Mouse (Mus musculus) neural tube, embryonic 11.5 days (tissue): ENCODE results near the gene Exoc3l4. TPM values are rescaled to one million over a fixed set of nuclear protein-coding genes. Genes with fewer than 3 reads are reported as not detected.
A peak's percentile ranks its signal among the peaks of the same experiment; 100 is the strongest.

Experiments
- ATAC-seq: fragments of 200-750 bp; cut with Nextera tagmentation; 2 replicates; pipeline ENCODE4 v1.8.0; 2017; ENCODE audit warnings: moderate number of reproducible peaks, mild to moderate bottlenecking, moderate TSS enrichment, moderate library complexity; ENCODE audit not compliant: insufficient read depth, low FRiP score, low TSS enrichment
- DNase-seq: peaks from one replicate; pipeline ENCODE4 v3.0.0-alpha.2; 2015; ENCODE audit warnings: low spot score
- H3K27ac ChIP-seq: fragments of 300-500 bp; sonication (generic); 2 replicates; pipeline ENCODE4 v1.5.1; 2014; ENCODE audit warnings: low read depth, mild to moderate bottlenecking, low read length
- H3K27me3 ChIP-seq: fragments of 300-500 bp; sonication (generic); 2 replicates; pipeline ENCODE4 v1.6.1; 2014; ENCODE audit warnings: mild to moderate bottlenecking, low read length, mixed read lengths; ENCODE audit not compliant: control insufficient read depth, insufficient read depth
- H3K36me3 ChIP-seq: fragments of 300-500 bp; sonication (generic); 2 replicates; pipeline ENCODE4 v1.6.1; 2014; ENCODE audit warnings: mild to moderate bottlenecking, low read length, moderate library complexity, mixed read lengths; ENCODE audit not compliant: control insufficient read depth, insufficient read depth
- H3K4me1 ChIP-seq: fragments of 300-500 bp; sonication (generic); 2 replicates; pipeline ENCODE4 v1.6.1; 2014; ENCODE audit warnings: low read length, mixed read lengths; ENCODE audit not compliant: control insufficient read depth, insufficient read depth
- H3K4me2 ChIP-seq: fragments of 300-500 bp; sonication (generic); 2 replicates; pipeline ENCODE4 v1.6.1; 2014; ENCODE audit warnings: low read depth, mild to moderate bottlenecking, moderate library complexity
- H3K4me3 ChIP-seq: fragments of 300-500 bp; sonication (generic); 2 replicates; pipeline ENCODE4 v1.5.1; 2014; ENCODE audit warnings: low read depth, low read length
- H3K9ac ChIP-seq: fragments of 300-500 bp; sonication (generic); 2 replicates; pipeline ENCODE4 v1.6.1; 2014; ENCODE audit warnings: mild to moderate bottlenecking, low read length
- H3K9me3 ChIP-seq: fragments of 300-500 bp; sonication (generic); 2 replicates; pipeline ENCODE4 v1.6.1; 2016; ENCODE audit warnings: low read length; ENCODE audit not compliant: control insufficient read depth
- WGBS: fragments of 180-500 bp; shearing (Covaris S2); extraction: QIAGEN DNeasy Blood & Tissue Kit; methylation state at CpG from one replicate; pipeline ENCODE4 v1.1.7; 2014; 5-methylcytosine and 5-hydroxymethylcytosine counted together
- polyA plus RNA-seq: library from polyadenylated mRNA; unstranded; fragments of >200 nt; fragmentation: Nextera tagmentation; extraction: Ambion mirVana; gene quantifications from 2 replicates; pipeline ENCODE4 v1.2.1, GENCODE M21; 2014

Exoc3l4 gene
- polyA plus RNA-seq, 1 experiment from 2014 or later = 6.6 TPM

GRCm38 (mm10) chr12:111434745-111435327 is 18.0 kb downstream of the Exoc3l4 start:
- Histone ChIP-seq H3K27ac (0 out of 2 replicates have a peak overlapping the region, but pooled peaks have one; percentile 20), H3K27me3 (peaks cover 33% of the 10 kb centered on the region), H3K36me3 (no peaks in the 10 kb centered on the region), H3K4me3 (no peak overlapping the region), H3K9me3 (no peaks in the 10 kb centered on the region), H3K4me2 (no peak overlapping the region), H3K4me1 (no peaks in the 10 kb centered on the region), H3K9ac (no peak overlapping the region)
- ATAC-seq (no peak), DNase-seq (no peak)
- WGBS = 56% methylated on average over 8 of the region's 8 CpGs

DNA sequence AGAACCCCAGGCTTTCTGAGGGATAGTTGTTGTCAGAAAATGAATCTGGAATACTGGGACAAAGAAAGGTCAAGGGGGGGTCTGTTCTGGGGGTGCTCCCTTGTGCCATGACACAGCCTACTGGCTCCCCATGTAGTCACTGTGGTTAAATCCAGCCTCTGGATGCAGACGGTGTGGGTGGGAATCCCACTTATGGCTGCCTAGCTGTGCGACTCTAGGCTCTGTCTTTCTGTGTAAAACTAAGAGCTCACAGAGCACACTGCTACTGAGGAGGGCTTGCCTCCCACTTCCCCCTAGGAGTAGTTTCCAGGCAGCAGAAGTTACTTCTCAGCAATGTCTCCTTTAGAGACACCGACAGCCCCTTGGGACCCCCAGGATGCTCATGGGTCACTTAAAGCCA is 19.4 kb downstream of the Exoc3l4 start:
- H3K27ac ChIP-seq = no peak overlapping the region
- 83% methylated on average over 3 of the region's 3 CpGs for WGBS
- H3K4me1 ChIP-seq = no peaks in the 10 kb centered on the region
- no peak overlapping the region for H3K9ac ChIP-seq
- no peaks in the 10 kb centered on the region for H3K9me3 ChIP-seq
- ATAC-seq (no peak), DNase-seq (no peak)
- H3K4me3 ChIP-seq = no peak overlapping the region
- peaks cover 23% of the 10 kb centered on the region for H3K27me3 ChIP-seq
- H3K4me2 ChIP-seq = no peak overlapping the region
- no peaks in the 10 kb centered on the region for H3K36me3 ChIP-seq

DNA sequence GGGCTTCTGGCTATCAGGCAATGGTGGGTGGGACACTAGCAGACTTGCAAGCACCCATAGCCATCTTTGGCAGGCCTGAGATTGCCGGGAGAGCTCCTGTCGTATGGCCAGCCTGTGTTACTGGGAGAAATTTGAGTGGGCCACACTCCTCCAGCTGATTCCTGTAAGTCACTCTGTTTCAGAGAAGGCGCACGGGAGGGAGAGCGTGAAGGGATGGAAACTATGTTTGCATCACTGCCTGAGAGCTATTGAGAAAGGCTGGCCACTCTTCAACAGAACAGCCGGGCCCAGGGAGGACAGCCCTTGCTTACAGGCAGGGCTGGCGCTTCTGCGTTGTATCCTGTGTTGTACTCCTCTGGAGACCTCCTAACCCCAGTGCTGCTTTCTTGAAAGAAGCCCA is 19.8 kb downstream of the Exoc3l4 start:
- DNase-seq (no peak), ATAC-seq (no peak)
- H3K9me3 ChIP-seq = no peaks in the 10 kb centered on the region
- H3K4me1 ChIP-seq = no peaks in the 10 kb centered on the region
- H3K36me3 ChIP-seq = no peaks in the 10 kb centered on the region
- 76% methylated on average over 8 of the region's 8 CpGs for WGBS
- H3K4me3 ChIP-seq = no peak overlapping the region
- H3K27me3 ChIP-seq = peaks cover 22% of the 10 kb centered on the region
- no peak overlapping the region for H3K4me2 ChIP-seq
- H3K9ac ChIP-seq = no peak overlapping the region
- no peak overlapping the region for H3K27ac ChIP-seq

- H3K27me3 ChIP-seq = peaks cover 22% of the 10 kb centered on the region
- WGBS = 69% methylated on average over 5 of the region's 5 CpGs
- H3K4me3 ChIP-seq = no peak overlapping the region
- DNase-seq (no peak), ATAC-seq (no peak)
- H3K36me3 ChIP-seq = no peaks in the 10 kb centered on the region
- no peak overlapping the region for H3K4me2 ChIP-seq
- no peak overlapping the region for H3K27ac ChIP-seq
- peaks cover under 1% of the 10 kb centered on the region; the same call in 1 of the 2 replicates for H3K4me1 ChIP-seq
- H3K9me3 ChIP-seq = no peaks in the 10 kb centered on the region
- H3K9ac ChIP-seq = no peak overlapping the region
Observed at GRCm38 (mm10) chr12:111437222-111437900, 20.5 kb downstream of the Exoc3l4 start.

DNA sequence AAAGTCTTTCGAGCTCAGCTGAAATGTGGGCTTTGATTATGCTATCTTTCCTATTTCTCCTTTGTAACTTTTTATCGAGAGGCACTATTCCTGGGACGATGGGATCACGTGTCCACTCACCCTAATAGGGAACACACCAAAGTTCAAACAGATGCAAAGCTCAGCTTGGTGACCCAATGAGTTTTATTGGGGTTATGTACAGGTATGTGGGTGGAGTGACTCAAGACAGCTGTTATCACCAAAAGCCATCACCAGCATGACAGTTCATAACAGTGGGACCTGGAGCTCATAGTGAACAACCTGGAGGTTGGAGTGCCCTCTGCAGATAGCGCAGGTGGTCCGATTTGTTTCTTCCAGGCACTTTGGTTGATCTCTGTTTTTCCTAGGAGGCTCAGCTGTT is 22.0 kb downstream of the Exoc3l4 start:
- Histone ChIP-seq H3K36me3 (no peaks in the 10 kb centered on the region), H3K27me3 (peaks cover 32% of the 10 kb centered on the region), H3K4me3 (no peak overlapping the region), H3K4me2 (no peak overlapping the region), H3K9ac (no peak overlapping the region), H3K27ac (no peak overlapping the region), H3K4me1 (peaks cover 6% of the 10 kb centered on the region; the same call in 1 of the 2 replicates), H3K9me3 (no peaks in the 10 kb centered on the region)
- 84% methylated on average over 6 of the region's 6 CpGs for WGBS
- ATAC-seq = no peak
- DNase-seq = no peak

GRCm38 (mm10) chr12:111440701-111441373 is 24.0 kb downstream of the Exoc3l4 start:
- no peak for ATAC-seq
- no peak overlapping the region for H3K9ac ChIP-seq
- H3K4me1 ChIP-seq = peaks cover 6% of the 10 kb centered on the region; the same call in 1 of the 2 replicates
- DNase-seq = no peak
- H3K4me2 ChIP-seq = no peak overlapping the region
- peaks cover 49% of the 10 kb centered on the region for H3K27me3 ChIP-seq
- no peak overlapping the region for H3K4me3 ChIP-seq
- no peak overlapping the region for H3K27ac ChIP-seq
- no peaks in the 10 kb centered on the region for H3K9me3 ChIP-seq
- no peaks in the 10 kb centered on the region for H3K36me3 ChIP-seq
- 92% methylated on average over 9 of the region's 9 CpGs for WGBS

GRCm38 (mm10) chr12:111441523-111441922 is 24.7 kb downstream of the Exoc3l4 start:
- no peaks in the 10 kb centered on the region for H3K36me3 ChIP-seq
- no peak for ATAC-seq
- 60% methylated on average over 3 of the region's 3 CpGs for WGBS
- no peak overlapping the region for H3K9ac ChIP-seq
- H3K4me3 ChIP-seq = no peak overlapping the region
- H3K9me3 ChIP-seq = no peaks in the 10 kb centered on the region
- peaks cover 6% of the 10 kb centered on the region; the same call in 1 of the 2 replicates for H3K4me1 ChIP-seq
- H3K27me3 ChIP-seq = peaks cover 56% of the 10 kb centered on the region
- H3K4me2 ChIP-seq = no peak overlapping the region
- H3K27ac ChIP-seq = no peak overlapping the region
- no peak for DNase-seq

GRCm38 (mm10) chr12:111442309-111443010 is 25.6 kb downstream of the Exoc3l4 start, which contains the start of gene Tnfaip2:
TSS of gene Tnfaip2 (plus strand) at chr12:111442469.
- peak; percentile 80 for DNase-seq
- Histone ChIP-seq H3K4me3 (peak within 1 kb of the TSS; percentile 38), H3K27ac (no peak within 1 kb of the TSS), H3K9ac (0 out of 2 replicates have a peak within 1 kb of the TSS, but pooled peaks have one; percentile 18), H3K36me3 (no peaks in the 10 kb centered on the region), H3K4me1 (peaks cover 6% of the 10 kb centered on the region; the same call in 1 of the 2 replicates), H3K27me3 (peaks cover 66% of the 10 kb centered on the region), H3K4me2 (peak within 1 kb of the TSS; percentile 78), H3K9me3 (no peaks in the 10 kb centered on the region)
- ATAC-seq = peak; percentile 90
- under 1% methylated on average over 48 of the region's 48 CpGs for WGBS
